Mouse (Mus musculus) forebrain, embryonic 12.5 days (tissue): ENCODE data around the gene Vmn1r58. TPM values are rescaled to one million over a fixed set of nuclear protein-coding genes. Genes with fewer than 3 reads are reported as not detected.
"Not testable (repeated sequence)": the region's sequence is repeated elsewhere in the genome, so short reads cannot be mapped to it uniquely, and the experiment has no call there.

ENCODE experiments used
- ATAC-seq: fragments of 200-750 bp; cut with Nextera tagmentation; 2 replicates; pipeline ENCODE4 v1.8.0; 2017; ENCODE audit warnings: moderate TSS enrichment; ENCODE audit not compliant: low FRiP score
- H3K27ac ChIP-seq: fragments of 300-500 bp; sonication (generic); 2 replicates; pipeline ENCODE4 v1.5.1; 2016; ENCODE audit warnings: mild to moderate bottlenecking
- H3K27me3 ChIP-seq: fragments of 300-500 bp; sonication (generic); 2 replicates; pipeline ENCODE4 v1.6.1; 2016; ENCODE audit warnings: mild to moderate bottlenecking
- H3K36me3 ChIP-seq: fragments of 300-500 bp; sonication (generic); replicated peaks from 2 replicates; pipeline ENCODE4 v1.6.1; 2016; ENCODE audit warnings: mild to moderate bottlenecking
- H3K4me1 ChIP-seq: fragments of 300-500 bp; sonication (generic); 2 replicates; pipeline ENCODE4 v1.6.1; 2016
- H3K4me2 ChIP-seq: fragments of 300-500 bp; sonication (generic); 2 replicates; pipeline ENCODE4 v1.6.1; 2016; ENCODE audit warnings: mild to moderate bottlenecking, moderate library complexity
- H3K4me3 ChIP-seq: fragments of 300-500 bp; sonication (generic); replicated peaks from 2 replicates; pipeline ENCODE4 v1.5.1; 2016; ENCODE audit warnings: mild to moderate bottlenecking
- H3K9ac ChIP-seq: fragments of 300-500 bp; sonication (generic); 2 replicates; pipeline ENCODE4 v1.6.1; 2016; ENCODE audit warnings: mild to moderate bottlenecking
- H3K9me3 ChIP-seq: fragments of 300-500 bp; sonication (generic); 2 replicates; pipeline ENCODE4 v1.6.1; 2016
- WGBS: fragments of 180-500 bp; shearing (Covaris S2); methylation state at CpG from one replicate; pipeline ENCODE4 v1.1.7; 2016; 5-methylcytosine and 5-hydroxymethylcytosine counted together
- polyA plus RNA-seq: library from polyadenylated mRNA; unstranded; fragments of >200 nt; fragmentation: Nextera tagmentation; extraction: Ambion mirVana; gene quantifications from 2 replicates; pipeline ENCODE4 v1.2.1, GENCODE M21; 2016

Vmn1r58 gene
- polyA plus RNA-seq: not detected in 2 replicates

- H3K4me1 ChIP-seq, H3K4me3 ChIP-seq, ATAC-seq, H3K36me3 ChIP-seq, H3K9ac ChIP-seq, H3K4me2 ChIP-seq, H3K27me3 ChIP-seq, H3K27ac ChIP-seq: not testable (repeated sequence)
- H3K9me3 ChIP-seq: peaks cover 12% of the 10 kb centered on the region; the same call in 1 of the 2 replicates
These were observed at the start of gene Vmn1r58 for GRCm38 (mm10) chr7:5413296-5413695. Vmn1r58 (minus strand) TSS chr7:5413396.

- Histone ChIP-seq H3K27me3 (no peaks in the 10 kb centered on the region), H3K9me3 (peaks cover 42% of the 10 kb centered on the region), H3K4me3 (no peak within 1 kb of the TSS), H3K4me2 (no peak within 1 kb of the TSS), H3K4me1 (no peaks in the 10 kb centered on the region), H3K9ac (no peak within 1 kb of the TSS), H3K27ac (no peak within 1 kb of the TSS), H3K36me3 (no peaks in the 10 kb centered on the region)
- no peak for ATAC-seq
These were observed 43.5 kb upstream of the Vmn1r58 start, which contains the start of gene Vmn1r59 for GRCm38 (mm10) chr7:5456674-5457073. Vmn1r59 (minus strand) TSS chr7:5456774.

GRCm38 (mm10) chr7:5454011-5454410, 40.8 kb upstream of the Vmn1r58 start:
- WGBS: 76% methylated on average over 3 of the region's 3 CpGs
- H3K27me3 ChIP-seq: not testable (repeated sequence)

GRCm38 (mm10) chr7:5448627-5449026, 35.4 kb upstream of the Vmn1r58 start:
- H3K36me3 ChIP-seq: no peaks in the 10 kb centered on the region
- H3K27me3 ChIP-seq: no peaks in the 10 kb centered on the region
- H3K9me3 ChIP-seq: peaks cover 17% of the 10 kb centered on the region
- H3K4me1 ChIP-seq: no peaks in the 10 kb centered on the region
- no peak overlapping the region for H3K27ac ChIP-seq
- no peak overlapping the region for H3K4me2 ChIP-seq
- no peak for ATAC-seq
- H3K4me3 ChIP-seq: no peak overlapping the region
- H3K9ac ChIP-seq: no peak overlapping the region

More at GRCm38 (mm10) chr7:5454011-5454410, 40.8 kb upstream of the Vmn1r58 start:
- not testable (repeated sequence) for ATAC-seq, H3K4me2 ChIP-seq, H3K27ac ChIP-seq, H3K9ac ChIP-seq, H3K36me3 ChIP-seq, H3K4me1 ChIP-seq, H3K4me3 ChIP-seq
- peaks cover 41% of the 10 kb centered on the region for H3K9me3 ChIP-seq

GRCm38 (mm10) chr7:5406201-5406600, 7.0 kb downstream of the Vmn1r58 start:
- Histone ChIP-seq H3K4me3 (no peak overlapping the region), H3K4me2 (no peak overlapping the region), H3K4me1 (no peaks in the 10 kb centered on the region), H3K9me3 (peaks cover 8% of the 10 kb centered on the region), H3K27me3 (no peaks in the 10 kb centered on the region), H3K27ac (no peak overlapping the region), H3K9ac (no peak overlapping the region), H3K36me3 (no peaks in the 10 kb centered on the region)
- no peak for ATAC-seq
- 41% methylated on average over 2 of the region's 2 CpGs for WGBS

- Histone ChIP-seq H3K27ac (no peak overlapping the region), H3K27me3 (no peaks in the 10 kb centered on the region), H3K9ac (no peak overlapping the region), H3K4me3 (no peak overlapping the region), H3K4me2 (no peak overlapping the region), H3K9me3 (peaks cover 45% of the 10 kb centered on the region), H3K36me3 (no peaks in the 10 kb centered on the region), H3K4me1 (no peaks in the 10 kb centered on the region)
- no peak for ATAC-seq
- whole genome bisulfite sequencing: 83% methylated on average over 2 of the region's 2 CpGs
These were observed 46.5 kb downstream of the Vmn1r58 start for GRCm38 (mm10) chr7:5366724-5367123.

- Histone ChIP-seq H3K9ac (no peak overlapping the region), H3K27me3 (no peaks in the 10 kb centered on the region), H3K4me2 (no peak overlapping the region), H3K4me3 (no peak overlapping the region), H3K36me3 (no peaks in the 10 kb centered on the region), H3K9me3 (peaks cover 64% of the 10 kb centered on the region), H3K27ac (no peak overlapping the region), H3K4me1 (no peaks in the 10 kb centered on the region)
- no peak for ATAC-seq
- WGBS: 94% methylated on average over 5 of the region's 5 CpGs
These were observed 49.6 kb downstream of the Vmn1r58 start for GRCm38 (mm10) chr7:5363599-5363998.

Other genes with a start within 250 kb of the Vmn1r58 start
- gene Vmn1r56, start 216.6 kb downstream of the Vmn1r58 start, polyA plus RNA-seq: not detected in 2 replicates
- not detected in 2 replicates for gene Vmn1r57, start 194.9 kb downstream of the Vmn1r58 start, polyA plus RNA-seq
- gene Gm5065, start 62.9 kb downstream of the Vmn1r58 start, polyA plus RNA-seq: not detected in 2 replicates
- not detected in 2 replicates for gene Nlrp2, start 62.4 kb downstream of the Vmn1r58 start, polyA plus RNA-seq
- gene Vmn1r59, start 43.4 kb upstream of the Vmn1r58 start, polyA plus RNA-seq: not detected in 2 replicates
- gene Vmn2r28, start 80.6 kb upstream of the Vmn1r58 start, polyA plus RNA-seq: not detected in 2 replicates
- not detected in 2 replicates for gene Vmn1r60, start 133.9 kb upstream of the Vmn1r58 start, polyA plus RNA-seq
- not detected in 2 replicates for gene Vmn1r61, start 199.9 kb upstream of the Vmn1r58 start, polyA plus RNA-seq